Mouse (Mus musculus) right cerebral cortex, postnatal 10 days (tissue): Measurements from ENCODE around the gene Aldh16a1.
A peak's percentile ranks its signal among the peaks of the same experiment; 100 is the strongest.

Source experiments
- DNase-seq, 2 experiments: peaks; one replicate each; pipeline ENCODE4 v3.0.0; 2021; ENCODE audit warnings: low spot score in 2 of 2

The Aldh16a1 gene

DNA sequence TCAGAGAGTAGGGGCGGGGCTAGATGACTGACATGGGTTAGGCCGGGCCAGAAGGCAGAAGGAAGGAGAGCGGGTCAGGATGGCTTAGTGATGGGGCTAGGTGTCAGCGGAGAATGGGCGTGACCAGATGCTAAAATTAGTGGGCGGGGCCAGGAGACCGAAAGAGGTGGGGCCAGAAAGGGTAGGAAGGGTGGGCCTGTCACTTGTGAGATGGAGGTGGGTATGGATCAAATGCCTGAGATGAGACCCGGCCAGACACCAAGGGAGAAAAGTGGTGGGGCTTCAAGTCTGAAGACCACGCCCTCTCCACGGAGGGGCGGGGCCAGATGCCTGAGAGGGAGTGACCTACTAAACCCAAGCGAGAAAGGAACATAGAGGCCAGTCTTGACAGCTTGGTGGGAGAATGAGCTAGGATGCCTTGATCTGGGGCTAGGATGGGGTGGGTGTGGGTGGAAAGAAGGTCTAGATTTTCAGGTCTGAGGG is 19.8 kb downstream of the Aldh16a1 start:
- DNase-seq = no peak

- no peak for DNase-seq
Observed at GRCm38 (mm10) chr7:45133446-45134159, 20.8 kb downstream of the Aldh16a1 start.

- no peak for DNase-seq
Observed at GRCm38 (mm10) chr7:45131850-45132249, 22.5 kb downstream of the Aldh16a1 start.

DNA sequence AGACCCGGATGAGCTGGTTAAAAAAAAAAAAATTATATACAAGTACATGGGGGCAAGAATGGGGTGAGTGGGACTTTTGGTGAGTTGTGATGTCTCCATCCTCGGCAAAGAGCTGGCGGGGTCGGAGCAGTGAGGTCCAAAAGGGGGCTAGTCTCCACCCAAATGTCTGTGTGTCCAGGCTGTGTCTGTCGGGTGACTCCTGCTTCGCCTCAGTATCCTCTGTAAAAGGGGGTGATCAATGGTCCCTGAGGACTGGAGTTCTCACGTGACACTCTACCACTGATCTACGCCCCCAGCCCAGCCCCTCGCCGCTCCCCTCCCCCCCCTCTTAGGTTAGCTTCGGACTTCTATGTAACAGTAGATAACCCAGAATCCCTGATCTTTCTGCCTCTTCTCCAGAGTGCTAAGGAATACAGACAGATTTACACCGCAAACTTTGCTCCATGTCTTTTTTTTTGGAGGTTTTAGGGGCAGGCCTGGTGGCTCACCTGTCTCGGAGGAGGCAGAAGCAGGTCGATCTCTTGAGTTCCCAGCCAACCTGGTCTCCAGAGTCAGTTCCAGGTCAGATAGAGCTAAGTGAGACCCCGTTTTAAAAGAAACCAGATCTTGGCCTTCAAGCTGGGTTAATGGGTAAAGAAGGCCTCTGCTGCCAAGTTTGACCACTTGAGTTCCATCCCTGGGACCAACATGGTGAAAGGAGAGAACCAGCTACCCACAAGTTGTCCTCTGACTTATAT is 24.4 kb downstream of the Aldh16a1 start:
- peak in 1 of 2 experiments; percentile 33 for DNase-seq

DNA sequence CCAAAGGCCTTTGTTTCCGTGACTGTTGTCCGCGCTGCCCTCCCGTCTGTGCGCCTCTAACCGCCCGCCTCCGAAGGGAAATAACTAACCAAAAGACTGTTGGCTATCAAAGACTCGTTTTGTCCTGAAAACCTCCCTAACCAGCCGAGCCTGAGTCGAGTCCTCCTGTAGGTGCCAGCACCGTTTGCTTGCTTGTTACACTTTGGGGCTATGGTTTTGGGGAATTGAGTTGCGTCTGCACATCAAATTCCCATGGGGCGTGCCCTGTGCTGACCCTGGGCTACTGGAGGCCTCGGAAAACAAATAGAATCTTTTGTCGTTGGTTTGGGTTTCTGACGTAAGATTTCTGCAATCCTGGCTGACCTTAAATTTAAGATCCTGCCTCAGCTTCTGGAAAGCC is 25.1 kb downstream of the Aldh16a1 start:
- no peak for DNase-seq

DNA sequence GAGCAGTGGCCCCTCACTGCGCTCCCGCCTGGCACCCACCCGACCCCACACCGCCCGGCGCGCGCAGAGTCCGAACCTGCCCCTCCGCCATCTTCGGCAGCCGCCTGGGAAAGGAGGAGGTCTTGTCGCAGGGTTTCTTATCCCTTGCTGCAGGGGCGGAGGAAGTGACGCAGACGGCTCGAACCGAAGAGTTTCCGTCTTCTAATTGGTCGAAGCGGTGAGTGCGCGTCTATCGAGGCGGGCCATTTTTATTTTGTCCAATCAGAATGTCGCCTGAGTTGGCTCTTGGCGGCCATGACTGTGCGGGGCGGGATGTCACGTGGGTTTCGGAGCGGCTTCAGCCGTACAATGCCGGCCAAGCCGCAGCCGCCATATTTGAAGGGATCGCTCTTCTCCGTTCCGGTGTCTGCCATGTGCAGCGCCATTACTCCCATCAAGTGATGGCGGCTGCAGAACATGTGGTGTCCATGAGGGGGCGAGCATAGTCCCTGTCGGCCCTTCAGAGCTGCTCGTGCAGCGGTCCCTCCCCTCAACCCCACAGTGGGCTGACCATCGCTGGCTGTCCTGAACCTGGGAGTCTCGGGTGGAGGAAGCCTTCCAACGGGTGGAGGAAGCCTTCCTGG is 25.6 kb downstream of the Aldh16a1 start, which contains the start of gene Rpl13a:
TSS of gene Rpl13a (minus strand) at position 138 of the 623 bp plus-strand sequence.
- peak; percentile 99 to 100 for DNase-seq

GRCm38 (mm10) chr7:45127700-45128224 is 26.6 kb downstream of the Aldh16a1 start:
- DNase-seq = no peak

GRCm38 (mm10) chr7:45126844-45127699 is 27.3 kb downstream of the Aldh16a1 start:
- DNase-seq = peak in 1 of 2 experiments; percentile 27

- peak in 1 of 2 experiments; percentile 52 for DNase-seq
Observed at GRCm38 (mm10) chr7:45126147-45126843, 28.1 kb downstream of the Aldh16a1 start.

GRCm38 (mm10) chr7:45125649-45126048 is 28.7 kb downstream of the Aldh16a1 start:
- peak in 1 of 2 experiments; percentile 46 for DNase-seq

DNA sequence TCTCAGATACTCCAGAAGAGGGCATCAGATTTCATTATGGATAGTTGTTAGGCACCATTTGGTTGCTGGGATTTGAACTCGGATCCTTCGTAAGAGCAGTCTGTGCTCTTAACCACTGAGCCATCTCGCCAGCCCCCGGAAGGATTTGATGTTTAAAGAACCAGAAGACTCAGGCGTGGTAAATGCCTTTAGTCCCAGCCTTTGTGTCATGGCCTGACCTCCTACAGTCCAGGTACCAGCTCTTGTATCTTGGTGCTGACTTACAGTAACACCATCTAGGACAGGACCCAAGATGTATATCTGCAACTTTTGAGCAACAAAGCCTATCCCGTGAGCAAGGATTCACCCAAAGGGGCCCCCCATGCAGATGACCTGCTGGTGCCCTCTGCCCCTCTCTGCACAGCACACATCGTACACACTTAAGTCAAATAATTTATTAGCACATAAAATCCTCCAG is 29.2 kb downstream of the Aldh16a1 start:
- peak in 1 of 2 experiments; percentile 37 for DNase-seq

- peak; percentile 99 to 100 for DNase-seq
Observed at GRCm38 (mm10) chr7:45124224-45125143, 29.9 kb downstream of the Aldh16a1 start, which contains the start of gene Rps11. Gene Rps11, minus strand, starts transcription at chr7:45124439.

GRCm38 (mm10) chr7:45123186-45123570 is 31.2 kb downstream of the Aldh16a1 start:
- peak in 1 of 2 experiments; percentile 46 for DNase-seq

GRCm38 (mm10) chr7:45122561-45123185 is 31.7 kb downstream of the Aldh16a1 start:
- DNase-seq = peak in 1 of 2 experiments; percentile 42

GRCm38 (mm10) chr7:45121966-45122365 is 32.4 kb downstream of the Aldh16a1 start:
- peak in 1 of 2 experiments; percentile 34 for DNase-seq

- DNase-seq = peak; percentile 38 to 53
Observed at GRCm38 (mm10) chr7:45121404-45121803, 33.0 kb downstream of the Aldh16a1 start.

DNA sequence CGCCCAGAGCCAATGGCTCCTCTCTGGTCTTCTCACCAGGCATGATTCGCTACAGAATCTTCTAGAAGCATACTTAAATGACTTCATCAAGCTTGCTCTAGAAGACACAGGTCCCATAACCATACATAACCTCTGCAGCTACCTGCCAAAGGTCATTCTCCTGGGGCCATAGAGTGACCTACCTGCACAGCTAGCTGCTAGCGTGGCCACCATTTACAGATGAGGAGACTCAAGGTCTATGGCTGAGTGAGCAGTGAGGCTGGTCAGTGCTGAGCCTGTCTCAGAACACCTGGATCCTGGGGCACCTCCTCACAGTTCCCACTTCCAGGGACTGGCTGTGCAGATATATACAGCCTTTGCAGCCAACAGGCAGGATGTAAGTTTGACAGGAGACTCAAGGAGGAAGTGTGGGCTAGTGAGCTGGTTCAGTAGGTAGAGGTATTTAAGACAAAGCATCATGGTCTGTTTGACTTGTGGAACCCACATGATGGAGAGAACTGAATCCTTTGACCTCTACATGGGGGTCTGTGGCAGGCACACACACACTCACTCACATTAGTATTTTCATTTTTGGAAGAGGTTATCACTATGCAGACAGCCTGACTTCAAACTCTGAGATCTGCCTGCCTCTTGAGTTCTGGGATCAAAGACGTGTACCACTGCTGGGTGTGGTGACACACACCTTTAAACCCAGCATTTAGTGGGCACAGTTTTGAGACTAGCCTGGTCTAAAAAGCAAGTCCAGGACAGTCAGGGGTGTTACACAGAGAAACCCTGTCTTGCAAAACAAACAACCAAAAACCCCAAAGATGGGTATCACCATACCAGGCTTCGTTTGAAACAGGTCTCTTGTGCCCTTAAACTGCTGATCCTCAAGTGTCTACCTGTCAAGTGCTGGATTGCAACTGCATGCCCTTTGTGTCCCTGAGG is 34.3 kb downstream of the Aldh16a1 start:
- peak in 1 of 2 experiments; percentile 32 for DNase-seq
